Mouse (Mus musculus): Measurements from ENCODE around the gene Eya3. TPM values are rescaled to one million over a fixed set of nuclear protein-coding genes. Genes with fewer than 3 reads are reported as not detected.

Gene Eya3
- total and polyA plus RNA-seq, 2 experiments = 6.8 to 9.2 TPM

DNA sequence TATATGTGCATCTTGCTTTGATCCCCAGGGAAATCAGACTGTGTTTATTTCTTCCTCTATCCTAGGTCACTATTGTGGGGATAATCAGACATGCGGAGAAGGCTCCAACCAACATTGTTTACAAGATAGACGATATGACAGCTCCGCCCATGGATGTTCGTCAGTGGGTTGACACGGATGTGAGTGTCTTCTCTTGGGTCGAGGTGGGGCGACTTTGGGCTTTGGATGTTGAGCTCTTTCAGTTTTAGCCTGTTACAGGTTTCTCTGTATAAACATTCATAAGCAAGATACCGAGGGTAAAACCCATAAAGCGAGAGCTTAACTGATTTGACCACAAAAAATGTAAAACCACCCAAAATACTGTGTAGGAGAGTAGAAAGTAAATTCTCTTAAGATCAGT is 133.0 kb downstream of the Eya3 start:
- H3K9ac ChIP-seq (ENCODE audit: low read depth, low read length) = no peak overlapping the region
- H3K4me1 ChIP-seq (ENCODE audit: control insufficient read depth, insufficient read depth, low read length) = 0 out of 2 replicates have a peak, but pooled peaks cover 5% of the 10 kb centered on the region
- WGBS = 89% methylated on average over 9 of the region's 9 CpGs
- peaks cover 15% of the 10 kb centered on the region; the same call in 1 of the 2 replicates for H3K36me3 ChIP-seq (ENCODE audit: control insufficient read depth, insufficient read depth, low read length)
- H3K27ac ChIP-seq (replicated peaks; ENCODE audit: insufficient read depth, low read depth, low read length) = no peak overlapping the region
- H3K79me2 ChIP-seq (ENCODE audit: control insufficient read depth, insufficient read depth, low read length) = no peaks in the 10 kb centered on the region
- no peak for TF ChIP-seq POLR2A (IDR thresholded peaks at IDR 0.05; ENCODE audit: extremely low read depth, insufficient read depth, low read length)
- TF ChIP-seq CTCF (IDR thresholded peaks at IDR 0.05; ENCODE audit: low read depth, low read length) = no peak
- no peak for DNase-seq (ENCODE audit: extremely low read depth, low read depth, low spot score)
- H3K27me3 ChIP-seq (ENCODE audit: control insufficient read depth, insufficient read depth, low read length) = no peaks in the 10 kb centered on the region
- H3K4me3 ChIP-seq (ENCODE audit: insufficient read depth, low read depth, low read length) = no peak overlapping the region

Other genes with a start within 250 kb of the Eya3 start
- gene Phactr4, start 216.5 kb upstream of the Eya3 start, total RNA-seq (2014; rRNA removed) = 6.6 and 8.9 TPM in 2 replicates
- gene Phactr4, start 216.5 kb upstream of the Eya3 start, polyA plus RNA-seq (2012; rRNA removed) = 7.2 and 8.0 TPM in 2 replicates
- gene Med18, start 175.1 kb upstream of the Eya3 start, total RNA-seq (2014; rRNA removed) = 3.8 TPM in 2 replicates
- 1.0 and 1.4 TPM in 2 replicates for gene Med18, start 175.1 kb upstream of the Eya3 start, polyA plus RNA-seq (2012; rRNA removed)
- 2.7 and 3.6 TPM in 2 replicates for gene Sesn2, start 128.5 kb upstream of the Eya3 start, total RNA-seq (2014; rRNA removed)
- gene Sesn2, start 128.5 kb upstream of the Eya3 start, polyA plus RNA-seq (2012; rRNA removed) = 5.5 and 6.0 TPM in 2 replicates
- 59.5 and 87.1 TPM in 2 replicates for gene Atpif1, start 105.3 kb upstream of the Eya3 start, total RNA-seq (2014; rRNA removed)
- gene Atpif1, start 105.3 kb upstream of the Eya3 start, polyA plus RNA-seq (2012; rRNA removed) = 25.9 and 26.2 TPM in 2 replicates
- 17.0 and 26.1 TPM in 2 replicates for gene Dnajc8, start 103.4 kb upstream of the Eya3 start, total RNA-seq (2014; rRNA removed)
- gene Dnajc8, start 103.4 kb upstream of the Eya3 start, polyA plus RNA-seq (2012; rRNA removed) = 9.7 and 10.4 TPM in 2 replicates
- gene Ptafr, start 74.9 kb upstream of the Eya3 start, total RNA-seq (2014; rRNA removed) = 1.0 and 1.3 TPM in 2 replicates
- 0.73 and 1.0 TPM in 2 replicates for gene Ptafr, start 74.9 kb upstream of the Eya3 start, polyA plus RNA-seq (2012; rRNA removed)
- gene Xkr8, start 93.6 kb downstream of the Eya3 start, total RNA-seq (2014; rRNA removed) = 3.0 and 6.1 TPM in 2 replicates
- gene Xkr8, start 93.6 kb downstream of the Eya3 start, polyA plus RNA-seq (2012; rRNA removed) = 5.9 and 10.1 TPM in 2 replicates
- 0.34 and 0.65 TPM in 2 replicates for gene Smpdl3b, start 118.3 kb downstream of the Eya3 start, total RNA-seq (2014; rRNA removed)
- gene Smpdl3b, start 118.3 kb downstream of the Eya3 start, polyA plus RNA-seq (2012; rRNA removed) = 0.16 and 0.34 TPM in 2 replicates
- 6.6 and 8.1 TPM in 2 replicates for gene Rpa2, start 129.3 kb downstream of the Eya3 start, total RNA-seq (2014; rRNA removed)
- gene Rpa2, start 129.3 kb downstream of the Eya3 start, polyA plus RNA-seq (2012; rRNA removed) = 9.2 and 11.1 TPM in 2 replicates
- gene Themis2, start 157.4 kb downstream of the Eya3 start, total RNA-seq (2014; rRNA removed) = 2.5 and 3.0 TPM in 2 replicates
- gene Themis2, start 157.4 kb downstream of the Eya3 start, polyA plus RNA-seq (2012; rRNA removed) = 1.3 and 3.1 TPM in 2 replicates
- gene Ppp1r8, start 204.2 kb downstream of the Eya3 start, total RNA-seq (2014; rRNA removed) = 9.3 and 9.8 TPM in 2 replicates
- gene Ppp1r8, start 204.2 kb downstream of the Eya3 start, polyA plus RNA-seq (2012; rRNA removed) = 9.3 and 10.9 TPM in 2 replicates
- 13.6 and 15.2 TPM in 2 replicates for gene Stx12, start 245.5 kb downstream of the Eya3 start, total RNA-seq (2014; rRNA removed)
- gene Stx12, start 245.5 kb downstream of the Eya3 start, polyA plus RNA-seq (2012; rRNA removed) = 5.7 and 6.9 TPM in 2 replicates